Mouse (Mus musculus) thymus, postnatal 14 days (tissue): ENCODE results near the gene Sycp2l.
"Not testable (repeated sequence)": the region's sequence is repeated elsewhere in the genome, so short reads cannot be mapped to it uniquely, and the experiment has no call there.

Experiments
- DNase-seq: peaks from one replicate; pipeline ENCODE4 v3.0.0; 2021

The Sycp2l gene

GRCm38 (mm10) chr13:41128326-41128725 is 14.2 kb downstream of the Sycp2l start:
- no peak for DNase-seq

GRCm38 (mm10) chr13:41129061-41129460 is 15.0 kb downstream of the Sycp2l start:
- no peak for DNase-seq

DNA sequence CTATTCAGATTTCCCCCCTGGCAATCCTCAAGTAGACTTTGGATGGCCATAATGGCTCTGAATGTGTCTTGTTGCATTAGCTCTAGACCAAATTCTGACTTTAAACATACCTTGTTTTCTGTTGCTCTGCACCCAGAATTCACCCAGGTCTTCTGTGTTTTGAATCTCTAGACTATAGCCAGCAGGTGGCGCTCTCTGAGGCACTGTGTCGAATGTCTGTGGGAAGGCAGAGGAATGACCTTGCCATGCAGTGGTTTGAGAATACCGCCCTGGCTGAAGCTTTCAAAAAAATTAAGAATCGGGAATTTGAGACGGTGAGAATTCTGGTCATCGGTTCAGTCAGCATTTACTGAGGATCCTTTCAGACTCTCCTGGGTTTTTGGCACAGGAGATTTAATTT is 20.8 kb downstream of the Sycp2l start:
- peak; percentile 63 for DNase-seq

DNA sequence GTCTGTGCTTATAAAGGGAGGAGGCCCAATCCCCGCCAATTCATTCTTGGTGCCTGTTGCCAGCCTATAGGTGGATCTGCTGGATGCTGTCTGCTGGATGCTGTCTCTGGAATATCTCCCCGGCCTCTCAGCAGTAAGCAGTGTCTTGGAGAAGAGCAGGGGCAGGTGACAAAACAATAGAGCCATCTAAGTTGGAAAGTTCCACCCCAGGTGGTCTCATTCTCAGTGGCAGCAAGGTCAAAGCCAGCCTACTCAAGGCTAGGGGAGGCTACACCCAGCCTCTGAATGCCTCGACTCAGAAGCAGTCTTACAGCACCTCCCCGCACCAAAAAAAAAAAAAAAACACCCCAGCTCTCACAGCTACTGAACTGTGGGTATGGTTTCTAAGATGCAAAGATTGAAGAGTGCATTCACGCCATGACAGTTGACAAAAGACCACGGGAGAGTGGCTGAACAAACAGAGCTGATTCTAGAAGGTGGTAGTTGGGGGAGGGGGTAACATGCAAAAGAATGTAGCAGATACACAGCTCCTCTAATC is 31.4 kb downstream of the Sycp2l start:
- no peak for DNase-seq

DNA sequence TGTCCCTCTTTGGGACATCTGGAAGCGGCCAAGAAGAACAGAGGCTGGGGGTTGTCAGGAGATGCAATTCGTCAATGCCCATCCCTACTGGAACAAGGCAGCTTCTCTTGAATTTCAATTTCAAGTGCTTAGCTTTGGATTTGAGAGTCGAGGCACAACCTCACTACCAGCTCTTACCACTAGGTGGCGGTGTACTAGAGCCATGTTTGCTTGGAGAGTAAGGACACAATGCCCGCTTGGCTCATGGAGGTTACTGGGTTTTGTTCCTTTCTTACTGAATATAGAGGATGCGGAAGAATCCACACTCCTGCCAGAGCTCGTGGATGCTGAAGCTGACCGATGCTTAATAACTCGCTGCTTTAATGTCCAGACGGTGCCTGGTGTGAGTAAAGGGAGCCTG is 32.2 kb downstream of the Sycp2l start:
- peak; percentile 55 for DNase-seq

DNA sequence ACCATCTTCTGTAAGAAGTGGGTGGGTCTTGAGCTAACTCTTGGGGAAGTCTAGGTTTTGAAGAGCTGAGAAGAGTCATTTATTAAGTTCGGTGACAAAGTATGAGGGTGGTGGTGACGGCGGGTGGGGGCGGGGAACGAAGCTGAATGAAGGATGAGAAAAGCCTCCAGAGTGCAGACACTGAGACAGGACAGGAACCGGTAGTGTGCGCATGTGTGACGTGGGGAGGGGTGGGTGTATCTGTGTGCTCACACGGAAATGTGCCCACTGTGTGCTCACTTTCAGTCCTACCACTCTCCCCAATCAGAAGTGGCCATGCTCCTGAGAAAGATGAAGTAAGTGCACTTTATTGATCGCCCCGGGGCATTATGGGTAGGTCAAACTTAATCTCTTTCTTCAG is 39.0 kb downstream of the Sycp2l start:
- no peak for DNase-seq

- no peak for DNase-seq
These were observed 44.3 kb downstream of the Sycp2l start for GRCm38 (mm10) chr13:41158426-41158825.

GRCm38 (mm10) chr13:41187886-41188285 is 73.8 kb downstream of the Sycp2l start:
- no peak for DNase-seq

- no peak for DNase-seq
These were observed 81.7 kb downstream of the Sycp2l start for GRCm38 (mm10) chr13:41195640-41196333.

GRCm38 (mm10) chr13:41200861-41201260 is 86.8 kb downstream of the Sycp2l start:
- no peak for DNase-seq

DNA sequence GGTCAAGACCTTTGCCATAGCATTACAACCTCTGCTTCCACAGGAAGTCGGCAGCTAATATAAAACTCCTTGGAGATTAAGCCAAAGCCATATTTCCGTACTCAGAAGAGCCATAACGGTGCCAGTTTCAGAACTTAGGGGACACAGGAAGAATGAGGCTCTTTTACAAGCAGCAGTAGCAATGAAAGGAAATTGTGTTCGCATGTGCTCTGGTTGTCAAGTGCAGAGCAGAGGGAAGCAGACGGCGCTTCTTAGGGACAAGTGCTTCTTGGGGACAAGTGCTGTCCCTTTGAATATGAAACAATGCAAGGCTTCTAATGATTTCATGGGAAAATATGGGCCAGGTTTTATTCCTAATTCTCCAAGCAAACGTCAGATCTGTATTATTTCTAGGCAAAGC is 89.2 kb downstream of the Sycp2l start:
- no peak for DNase-seq

GRCm38 (mm10) chr13:41203691-41204090 is 89.6 kb downstream of the Sycp2l start:
- no peak for DNase-seq

DNA sequence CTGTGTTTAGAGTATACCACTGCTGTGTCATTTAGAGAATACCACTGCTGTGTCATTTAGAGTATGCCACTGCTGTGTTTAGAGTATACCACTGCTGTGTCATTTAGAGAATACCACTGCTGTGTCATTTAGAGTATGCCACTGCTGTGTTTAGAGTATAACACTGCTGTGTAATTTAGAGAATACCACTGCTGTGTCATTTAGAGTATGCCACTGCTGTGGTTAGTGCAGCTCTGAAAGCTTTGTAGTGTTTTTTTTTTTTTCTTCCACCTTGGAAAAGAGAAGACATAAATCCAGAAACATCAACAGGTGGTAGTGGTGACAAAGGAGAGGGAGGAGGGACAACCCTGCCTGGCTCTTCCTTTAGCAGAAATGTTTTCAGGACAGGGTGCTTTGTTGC is 91.5 kb downstream of the Sycp2l start:
- DNase-seq: not testable (repeated sequence)

DNA sequence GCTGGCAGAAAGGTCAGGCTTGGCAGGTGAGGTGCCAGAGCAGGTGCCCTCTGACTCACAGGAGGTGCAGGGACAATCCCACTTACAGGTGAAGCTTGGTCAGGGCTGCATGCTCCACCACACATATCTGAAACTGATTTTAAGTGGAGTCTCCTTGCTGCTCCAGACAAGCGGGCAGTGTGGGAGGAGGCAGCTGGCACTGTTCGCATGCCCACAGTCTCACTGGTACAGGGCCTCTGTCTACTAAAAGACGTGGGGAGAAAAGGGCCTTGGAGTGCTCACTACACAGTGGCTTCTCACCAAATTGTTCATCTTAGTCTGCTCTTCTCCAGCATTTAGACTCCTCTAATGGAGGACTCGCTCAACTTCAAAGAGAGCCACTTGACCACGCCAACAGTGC is 92.1 kb downstream of the Sycp2l start:
- DNase-seq: no peak

DNA sequence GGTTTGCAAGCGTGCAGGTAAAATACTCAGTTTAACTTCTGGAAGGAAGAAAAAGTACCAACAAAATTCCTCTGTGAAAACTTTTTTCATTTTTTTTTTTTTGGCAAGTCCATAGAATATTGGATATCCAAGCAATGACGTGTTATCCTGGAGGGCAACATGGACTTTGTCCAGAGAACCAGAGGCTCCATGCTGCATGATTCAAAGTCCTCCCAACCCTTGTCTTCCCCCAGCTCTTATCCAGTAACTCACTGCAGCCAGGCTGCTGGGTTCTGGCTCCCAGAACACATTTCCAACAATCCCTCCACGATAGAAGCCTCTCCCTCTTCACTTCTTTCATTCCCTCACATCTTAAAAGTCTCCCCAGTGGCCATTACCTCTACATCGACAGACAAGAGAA is 97.2 kb downstream of the Sycp2l start:
- DNase-seq: no peak

DNA sequence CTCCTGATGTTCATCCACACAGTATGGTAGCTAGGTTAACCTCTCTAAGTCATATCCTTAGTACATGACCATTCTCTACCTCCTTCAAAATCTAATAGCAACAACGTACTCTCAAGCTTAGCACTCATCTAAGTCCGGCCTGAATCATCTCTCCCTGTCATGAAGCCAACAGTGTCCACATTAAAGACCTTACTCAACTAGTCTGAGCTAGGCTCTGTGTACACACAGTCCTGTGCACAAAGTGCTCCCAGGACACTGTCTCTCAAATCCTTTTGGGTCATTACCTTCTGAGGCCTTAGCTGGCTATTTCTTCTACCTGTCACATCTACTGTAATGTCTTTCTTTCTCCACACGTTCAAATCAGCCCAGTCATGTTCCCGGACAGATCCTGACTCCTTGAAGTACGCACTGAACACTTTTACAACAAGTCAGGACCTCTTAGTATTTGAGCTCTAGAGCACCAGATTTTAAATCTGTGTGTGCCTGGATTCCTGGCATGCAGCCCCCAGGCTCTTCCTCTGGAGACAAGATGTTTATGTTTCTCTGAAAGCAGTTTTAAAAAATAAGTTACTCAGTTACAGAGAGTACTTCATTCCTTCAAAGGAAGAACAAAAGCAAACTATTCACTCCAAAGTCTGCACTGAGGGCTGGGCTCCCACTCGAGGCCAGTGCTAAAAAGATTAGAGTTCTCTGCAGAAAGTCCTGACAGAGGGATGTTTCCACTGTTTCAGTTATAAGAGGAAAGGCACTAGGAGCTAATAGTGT is 98.6 kb downstream of the Sycp2l start:
- DNase-seq: no peak

DNA sequence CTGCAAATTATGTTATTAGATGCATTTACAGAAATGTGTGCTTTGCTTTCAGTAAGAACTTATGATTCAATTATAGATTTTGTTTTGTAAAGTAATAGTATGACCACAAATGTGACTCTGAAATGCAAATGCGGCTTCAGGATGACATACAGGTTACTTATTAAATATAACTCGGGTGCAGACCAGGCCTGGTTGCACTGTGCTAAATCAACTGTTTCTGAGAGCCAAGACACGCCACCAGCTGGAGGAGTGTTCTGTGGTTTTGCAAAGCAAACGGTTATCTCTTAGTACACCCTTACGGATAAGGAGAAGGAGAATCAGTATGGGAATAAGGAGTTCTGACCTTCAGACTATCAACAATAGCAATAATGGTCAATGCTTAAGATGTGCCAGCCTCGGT is 101.6 kb downstream of the Sycp2l start:
- DNase-seq: no peak

GRCm38 (mm10) chr13:41216236-41216635 is 102.1 kb downstream of the Sycp2l start:
- no peak for DNase-seq

GRCm38 (mm10) chr13:41219056-41219455 is 104.9 kb downstream of the Sycp2l start:
- no peak for DNase-seq

- no peak for DNase-seq
These were observed 105.7 kb downstream of the Sycp2l start for GRCm38 (mm10) chr13:41219687-41220303.

DNA sequence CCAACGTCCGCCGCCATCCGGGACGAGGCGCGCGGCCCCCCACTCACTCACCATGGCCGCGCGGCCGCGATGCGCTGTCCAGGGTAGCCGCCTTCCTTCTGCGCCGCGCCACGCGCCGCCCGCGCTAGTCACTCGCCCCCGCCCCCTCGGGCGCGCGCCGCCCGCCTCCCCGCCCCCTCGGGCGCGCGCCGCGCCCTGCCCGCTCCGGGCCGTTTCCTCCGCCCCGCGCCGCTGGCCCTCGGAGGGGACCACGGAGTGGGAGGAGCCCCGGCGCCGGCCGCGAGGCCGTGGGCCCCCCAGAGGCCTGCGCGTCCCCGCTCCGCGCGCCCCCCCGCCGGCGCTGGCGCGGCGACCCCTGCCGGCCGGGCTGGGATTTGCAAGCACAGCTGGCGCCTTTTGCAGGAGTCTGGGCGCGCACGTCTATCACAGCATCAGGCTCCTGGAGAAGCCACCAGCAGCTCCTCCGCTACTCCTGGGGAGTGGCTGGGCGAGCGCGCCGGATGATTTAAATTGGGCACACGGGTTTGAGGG is 106.3 kb downstream of the Sycp2l start, which contains the start of gene Elovl2:
Gene Elovl2 (minus strand): TSS at position 102 of the 531 bp plus-strand sequence.
- DNase-seq: peak; percentile 79
